Mouse (Mus musculus) liver, adult 2 months (tissue): ENCODE data around the gene Samd13. TPM values are rescaled to one million over a fixed set of nuclear protein-coding genes. Genes with fewer than 3 reads are reported as not detected.
A peak's percentile ranks its signal among the peaks of the same experiment; 100 is the strongest.

Experiments used
- DNase-seq: peaks from one replicate; pipeline ENCODE4 v3.0.0-alpha.2; 2011; ENCODE audit warnings: low read depth, low spot score; ENCODE audit errors: extremely low read depth
- H3K27ac ChIP-seq: fragments of 200-500 bp; replicated peaks from 2 replicates; pipeline ENCODE4 v1.5.1; 2012; ENCODE audit warnings: low read depth, mild to moderate bottlenecking, control low read depth, inconsistent platforms, low read length; ENCODE audit not compliant: insufficient read depth
- H3K27me3 ChIP-seq: fragments of 200-500 bp; 2 replicates; pipeline ENCODE4 v1.6.1; 2012; ENCODE audit warnings: mild to moderate bottlenecking, moderate library complexity, low read length, inconsistent platforms; ENCODE audit not compliant: control insufficient read depth, insufficient read depth
- H3K36me3 ChIP-seq: fragments of 200-500 bp; 2 replicates; pipeline ENCODE4 v1.6.1; 2012; ENCODE audit warnings: low read length, inconsistent platforms; ENCODE audit not compliant: control insufficient read depth, insufficient read depth
- H3K4me1 ChIP-seq: fragments of 200-500 bp; 2 replicates; pipeline ENCODE4 v1.6.1; 2011; ENCODE audit warnings: low read length; ENCODE audit not compliant: control insufficient read depth, insufficient read depth
- H3K4me3 ChIP-seq: fragments of 200-500 bp; 2 replicates; pipeline ENCODE4 v1.5.1; 2011; ENCODE audit warnings: low read depth, mild to moderate bottlenecking, control low read depth, low read length, moderate library complexity; ENCODE audit not compliant: insufficient read depth
- H3K79me2 ChIP-seq: fragments of 200-500 bp; 2 replicates; pipeline ENCODE4 v1.6.1; 2012; ENCODE audit warnings: inconsistent platforms, mild to moderate bottlenecking, low read length, moderate library complexity; ENCODE audit not compliant: control insufficient read depth, insufficient read depth
- H3K9ac ChIP-seq: fragments of 200-500 bp; 2 replicates; pipeline ENCODE4 v1.6.1; 2012; ENCODE audit warnings: low read depth, mild to moderate bottlenecking, control low read depth, inconsistent platforms, low read length
- CTCF ChIP-seq: fragments of 200-500 bp; IDR thresholded peaks from 2 replicates; pipeline ENCODE4 v1.5.1; 2011; ENCODE audit warnings: low read depth, low read length, control low read depth
- POLR2A ChIP-seq: fragments of 200-500 bp; IDR thresholded peaks from 2 replicates; pipeline ENCODE4 v1.6.1; 2011; ENCODE audit warnings: low read length, control low read depth; ENCODE audit not compliant: insufficient read depth; ENCODE audit errors: extremely low read depth
- WGBS: fragments of 180-500 bp; shearing (Covaris S2); methylation state at CpG from one replicate; pipeline ENCODE4 v1.1.7; 2018; 5-methylcytosine and 5-hydroxymethylcytosine counted together
- polyA plus RNA-seq: library from polyadenylated mRNA; depleted of rRNA; stranded (reverse); fragments of >200 nt; gene quantifications from 2 replicates; pipeline ENCODE4 v1.2.3, GENCODE M21; 2012
- total RNA-seq: library from RNA; depleted of rRNA; stranded (reverse); fragments of >200 nt; gene quantifications from 2 replicates; pipeline ENCODE4 v1.2.3, GENCODE M21; 2014

Samd13 gene
- total and polyA plus RNA-seq, 2 experiments: not detected

DNA sequence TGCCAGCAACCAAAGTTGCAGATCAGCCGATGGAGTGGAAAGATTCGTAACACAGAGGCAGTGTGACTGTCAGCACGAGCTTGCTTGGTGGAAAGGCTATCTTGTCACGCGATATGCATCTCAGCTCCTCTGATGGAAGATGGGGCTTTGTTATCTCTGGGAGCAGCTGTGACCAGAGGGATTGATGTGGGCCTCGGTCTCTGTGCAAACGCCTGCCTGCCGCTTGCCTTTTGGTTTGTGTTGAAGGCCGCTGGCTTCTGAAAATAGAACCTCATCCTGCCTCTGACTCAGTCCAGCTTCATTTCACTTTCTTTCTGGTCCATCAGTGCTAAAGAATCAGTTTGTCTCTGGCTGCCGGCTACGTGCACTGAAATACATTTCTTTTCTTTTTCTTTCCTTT, 13.6 kb upstream of the Samd13 start:
- H3K4me3 ChIP-seq: no peak overlapping the region
- no peak overlapping the region for H3K27ac ChIP-seq
- no peaks in the 10 kb centered on the region for H3K79me2 ChIP-seq
- no peaks in the 10 kb centered on the region for H3K4me1 ChIP-seq
- no peak overlapping the region for H3K9ac ChIP-seq
- 76% methylated on average over 11 of the region's 11 CpGs for WGBS
- TF ChIP-seq CTCF (no peak), POLR2A (no peak)
- no peak for DNase-seq
- no peaks in the 10 kb centered on the region for H3K27me3 ChIP-seq
- no peaks in the 10 kb centered on the region for H3K36me3 ChIP-seq

GRCm38 (mm10) chr3:146692547-146692946, 7.2 kb upstream of the Samd13 start:
- Histone ChIP-seq H3K4me3 (no peak overlapping the region), H3K27ac (no peak overlapping the region), H3K36me3 (no peaks in the 10 kb centered on the region), H3K27me3 (no peaks in the 10 kb centered on the region), H3K79me2 (no peaks in the 10 kb centered on the region), H3K4me1 (no peaks in the 10 kb centered on the region), H3K9ac (no peak overlapping the region)
- WGBS: 79% methylated on average over 5 of the region's 5 CpGs
- no peak for TF ChIP-seq CTCF
- no peak for TF ChIP-seq POLR2A
- DNase-seq: no peak

GRCm38 (mm10) chr3:146687121-146687725, 1.8 kb upstream of the Samd13 start:
- DNase-seq: no peak
- WGBS: 87% methylated on average over 4 of the region's 4 CpGs
- Histone ChIP-seq H3K27me3 (peaks cover 8% of the 10 kb centered on the region), H3K9ac (no peak overlapping the region), H3K27ac (no peak overlapping the region), H3K79me2 (no peaks in the 10 kb centered on the region), H3K4me1 (peaks cover 9% of the 10 kb centered on the region), H3K4me3 (no peak overlapping the region), H3K36me3 (no peaks in the 10 kb centered on the region)
- TF ChIP-seq POLR2A: no peak
- TF ChIP-seq CTCF: no peak

DNA sequence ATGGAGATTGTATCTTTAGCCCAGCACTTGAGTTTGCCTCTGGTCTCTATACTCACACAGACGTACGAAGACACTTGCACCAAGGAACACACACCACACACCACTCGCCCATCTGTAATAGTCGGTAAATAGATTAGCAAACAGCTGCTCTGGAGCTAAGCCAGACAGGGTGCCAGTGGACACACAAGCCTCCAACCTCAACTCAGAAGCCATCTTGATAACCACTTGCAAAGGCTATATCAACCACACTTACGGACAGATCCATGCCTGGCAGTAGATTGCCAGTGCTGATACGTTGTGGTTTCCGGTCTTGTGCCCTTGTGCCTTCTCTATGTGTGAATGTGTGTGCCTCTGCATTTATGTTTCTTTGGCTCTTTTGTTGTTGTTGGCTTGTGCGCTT, 1.0 kb upstream of the Samd13 start:
- H3K36me3 ChIP-seq: no peaks in the 10 kb centered on the region
- H3K79me2 ChIP-seq: no peaks in the 10 kb centered on the region
- TF ChIP-seq CTCF (no peak), POLR2A (no peak)
- H3K27ac ChIP-seq: no peak overlapping the region
- peaks cover 8% of the 10 kb centered on the region for H3K27me3 ChIP-seq
- 68% methylated on average over 8 of the region's 8 CpGs for WGBS
- H3K4me3 ChIP-seq: no peak overlapping the region
- peaks cover 9% of the 10 kb centered on the region for H3K4me1 ChIP-seq
- H3K9ac ChIP-seq: no peak overlapping the region
- DNase-seq: no peak

DNA sequence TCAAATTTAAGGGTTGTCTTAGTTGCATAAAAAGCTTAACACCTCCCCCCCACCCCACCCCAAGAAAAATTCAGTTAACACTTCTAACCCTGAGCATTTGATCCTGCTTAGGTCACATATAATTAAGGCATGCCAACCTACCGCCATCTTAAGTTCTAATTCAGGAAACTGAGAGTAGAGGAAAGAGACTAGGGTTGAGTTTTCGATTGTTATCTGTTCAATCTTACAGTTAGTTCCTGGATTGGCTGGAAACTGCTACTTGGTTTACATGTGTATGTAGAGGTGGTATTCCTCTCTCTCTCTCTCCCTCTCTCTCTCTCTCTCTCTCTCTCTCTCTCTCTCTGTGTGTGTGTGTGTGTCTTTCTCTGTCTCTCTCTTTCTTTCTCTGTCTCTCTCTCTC, 2.3 kb downstream of the Samd13 start:
- no peak for DNase-seq
- no peak overlapping the region for H3K4me3 ChIP-seq
- peaks cover 8% of the 10 kb centered on the region for H3K27me3 ChIP-seq
- peaks cover 9% of the 10 kb centered on the region for H3K4me1 ChIP-seq
- H3K36me3 ChIP-seq: no peaks in the 10 kb centered on the region
- no peaks in the 10 kb centered on the region for H3K79me2 ChIP-seq
- TF ChIP-seq CTCF: no peak
- TF ChIP-seq POLR2A: no peak
- whole genome bisulfite sequencing: 84% methylated on average over 2 of the region's 2 CpGs
- H3K9ac ChIP-seq: no peak overlapping the region
- H3K27ac ChIP-seq: no peak overlapping the region

- Histone ChIP-seq H3K9ac (peak overlapping the region; percentile 26; the same call in 1 of the 2 replicates), H3K36me3 (no peaks in the 10 kb centered on the region), H3K4me3 (peak overlapping the region; percentile 10; the same call in 1 of the 2 replicates), H3K27ac (no peak overlapping the region), H3K79me2 (no peaks in the 10 kb centered on the region), H3K27me3 (peaks cover 8% of the 10 kb centered on the region), H3K4me1 (peaks cover 9% of the 10 kb centered on the region)
- WGBS: 39% methylated on average over 13 of the region's 13 CpGs
- DNase-seq: peak; percentile 59
- no peak for TF ChIP-seq POLR2A
- no peak for TF ChIP-seq CTCF
Observed at GRCm38 (mm10) chr3:146682140-146682651, 3.2 kb downstream of the Samd13 start.
